Mouse (Mus musculus) skeletal muscle tissue, postnatal 0 days (tissue): ENCODE data around the gene Sos2. TPM values are rescaled to one million over a fixed set of nuclear protein-coding genes. Genes with fewer than 3 reads are reported as not detected.

ENCODE experiments used
- microRNA-seq, 2 experiments: library from miRNA; unstranded; fragments of <30 nt; microRNA quantifications; one replicate each; pipeline ENCODE4; 2016
- polyA plus RNA-seq: library from polyadenylated mRNA; unstranded; fragments of >200 nt; fragmentation: Nextera tagmentation; extraction: Ambion mirVana; gene quantifications from 2 replicates; pipeline ENCODE4 v1.2.1, GENCODE M21; 2015

Sos2 gene
- polyA plus RNA-seq = 7.9 and 9.3 TPM in 2 replicates

GRCm38 (mm10) chr12:69681566-69682061, at the start of gene Sos2:
Sos2 (minus strand) TSS chr12:69681852.

GRCm38 (mm10) chr12:69724711-69725460, 43.2 kb upstream of the Sos2 start, which contains the start of the genes L2hgdh and Atp5s:
L2hgdh (minus strand) TSS chr12:69724873.
Atp5s (plus strand) TSS chr12:69724950.

GRCm38 (mm10) chr12:69582613-69583269, 98.9 kb downstream of the Sos2 start, which contains the start of gene Vcpkmt:
Vcpkmt (minus strand) TSS chr12:69583028.

Small RNA genes lying within 50 kb of the gene (microRNA-seq; reads per million reads assigned to microRNA genes)
- gene Gm23018 = 0 reads per million in 2 experiments

Other genes with a start within 250 kb of the Sos2 start
- gene Vcpkmt, start 98.8 kb downstream of the Sos2 start, polyA plus RNA-seq = 6.6 and 9.7 TPM in 2 replicates
- gene L2hgdh, start 43.0 kb upstream of the Sos2 start, polyA plus RNA-seq = 29.1 and 31.6 TPM in 2 replicates
- gene Atp5s, start 43.1 kb upstream of the Sos2 start, polyA plus RNA-seq = 19.9 and 23.8 TPM in 2 replicates
- 1.6 and 2.1 TPM in 2 replicates for gene Cdkl1, start 109.4 kb upstream of the Sos2 start, polyA plus RNA-seq
- 2.6 and 3.5 TPM in 2 replicates for gene Atl1, start 210.8 kb upstream of the Sos2 start, polyA plus RNA-seq
- 18.1 and 20.8 TPM in 2 replicates for gene Map4k5, start 211.3 kb upstream of the Sos2 start, polyA plus RNA-seq